Mouse (Mus musculus) megakaryocyte, embryonic 14.5 days (primary cell): ENCODE measurements around the gene L3hypdh. TPM values are rescaled to one million over a fixed set of nuclear protein-coding genes. Genes with fewer than 3 reads are reported as not detected.

Source experiments
- H3K27me3 ChIP-seq: replicated peaks from 2 replicates; pipeline ENCODE3; 2012; ENCODE audit warnings: inconsistent platforms
- H3K36me3 ChIP-seq: replicated peaks from 2 replicates; pipeline ENCODE3; 2012; ENCODE audit warnings: low read length, inconsistent platforms, mixed read lengths
- H3K4me1 ChIP-seq: 2 replicates; pipeline ENCODE4 v1.6.1; 2012; ENCODE audit warnings: inconsistent platforms
- H3K4me3 ChIP-seq: replicated peaks from 2 replicates; pipeline ENCODE3; 2012; ENCODE audit warnings: moderate library complexity, mild to moderate bottlenecking, inconsistent platforms
- H3K9me3 ChIP-seq: 2 replicates; pipeline ENCODE4 v1.6.1; 2012; ENCODE audit warnings: inconsistent platforms
- FLI1 ChIP-seq: IDR thresholded peaks from 2 replicates; pipeline ENCODE4 v1.6.1; 2012; ENCODE audit warnings: low read length, inconsistent platforms, mixed read lengths
- GATA1 ChIP-seq: IDR thresholded peaks from 3 replicates; pipeline ENCODE4 v1.6.1; 2012; ENCODE audit warnings: mixed read lengths, low read length, inconsistent platforms, borderline replicate concordance
- polyA plus RNA-seq: library from polyadenylated mRNA; stranded (reverse); fragments of >175 nt; gene quantifications from 2 replicates; pipeline ENCODE4 v1.2.3, GENCODE M21; 2012; ENCODE audit warnings: low replicate concordance; ENCODE audit not compliant: insufficient read depth

Gene L3hypdh
- polyA plus RNA-seq, 1 experiment: 0.09 TPM

- Histone ChIP-seq H3K9me3 (peaks cover 18% of the 10 kb centered on the region), H3K36me3 (no peaks in the 10 kb centered on the region)
- TF ChIP-seq GATA1 (no peak), FLI1 (no peak)
These were observed 53.4 kb downstream of the L3hypdh start for GRCm38 (mm10) chr12:72031794-72032193.

GRCm38 (mm10) chr12:72031171-72031570, 54.1 kb downstream of the L3hypdh start:
- no peak overlapping the region for H3K4me3 ChIP-seq
- no peak for TF ChIP-seq GATA1
- no peak for TF ChIP-seq FLI1
- peaks cover 4% of the 10 kb centered on the region for H3K27me3 ChIP-seq
- no peaks in the 10 kb centered on the region; the same call in 1 of the 2 replicates for H3K4me1 ChIP-seq
- H3K9me3 ChIP-seq: peaks cover 19% of the 10 kb centered on the region
- no peaks in the 10 kb centered on the region for H3K36me3 ChIP-seq

More at GRCm38 (mm10) chr12:72031794-72032193, 53.4 kb downstream of the L3hypdh start:
- H3K4me3 ChIP-seq: no peak overlapping the region
- peaks cover 6% of the 10 kb centered on the region for H3K27me3 ChIP-seq
- no peaks in the 10 kb centered on the region; the same call in 1 of the 2 replicates for H3K4me1 ChIP-seq

GRCm38 (mm10) chr12:72025275-72025795, 59.9 kb downstream of the L3hypdh start:
- Histone ChIP-seq H3K4me1 (0 out of 2 replicates have a peak, but pooled peaks cover 8% of the 10 kb centered on the region), H3K4me3 (no peak overlapping the region), H3K36me3 (no peaks in the 10 kb centered on the region), H3K9me3 (peaks cover 28% of the 10 kb centered on the region), H3K27me3 (peaks cover 3% of the 10 kb centered on the region)
- no peak for TF ChIP-seq GATA1
- no peak for TF ChIP-seq FLI1

- TF ChIP-seq FLI1 (no peak), GATA1 (no peak)
- H3K9me3 ChIP-seq: peaks cover 33% of the 10 kb centered on the region
- no peaks in the 10 kb centered on the region for H3K36me3 ChIP-seq
These were observed 61.7 kb downstream of the L3hypdh start for GRCm38 (mm10) chr12:72023572-72023971.

More at GRCm38 (mm10) chr12:72023572-72023971, 61.7 kb downstream of the L3hypdh start:
- Histone ChIP-seq H3K27me3 (peaks cover 6% of the 10 kb centered on the region), H3K4me1 (0 out of 2 replicates have a peak, but pooled peaks cover 8% of the 10 kb centered on the region), H3K4me3 (no peak overlapping the region)

Other genes starting within 250 kb of the L3hypdh start
- gene Gpr135, start 14.3 kb downstream of the L3hypdh start, polyA plus RNA-seq: not detected in 2 replicates
- 5.1 and 7.9 TPM in 2 replicates for gene Jkamp, start 150 bp upstream of the L3hypdh start, polyA plus RNA-seq
- gene Ccdc175, start 99.6 kb upstream of the L3hypdh start, polyA plus RNA-seq: not detected in 2 replicates